Mouse (Mus musculus) ovary, postnatal 10 days (tissue): ENCODE results near the gene Zfp874a.
"Not testable (repeated sequence)": the region's sequence is repeated elsewhere in the genome, so short reads cannot be mapped to it uniquely, and the experiment has no call there.

Experiments used
- DNase-seq: peaks from one replicate; pipeline ENCODE4 v3.0.0; 2022; ENCODE audit warnings: low spot score

Gene Zfp874a

GRCm38 (mm10) chr13:67451172-67452020 lies at the start of gene Zfp874a:
Zfp874a (minus strand) TSS chr13:67451624.
- peak; percentile 46 for DNase-seq

GRCm38 (mm10) chr13:67500908-67501307 lies 49.5 kb upstream of the Zfp874a start:
- DNase-seq: no peak

- DNase-seq: peak; percentile 31
These were observed 48.8 kb upstream of the Zfp874a start, which contains the start of gene Zfp58 for GRCm38 (mm10) chr13:67500084-67500719. Zfp58 (minus strand) TSS chr13:67500555.

- DNase-seq: no peak
These were observed 44.2 kb upstream of the Zfp874a start for GRCm38 (mm10) chr13:67495631-67496030.

GRCm38 (mm10) chr13:67484424-67484811 lies 33.0 kb upstream of the Zfp874a start:
- peak; percentile 1 for DNase-seq

GRCm38 (mm10) chr13:67483625-67484423 lies 32.4 kb upstream of the Zfp874a start, which contains the start of gene Zfp874b:
Zfp874b (minus strand) TSS chr13:67484258.
- DNase-seq: peak; percentile 67

- no peak for DNase-seq
These were observed 30.1 kb upstream of the Zfp874a start for GRCm38 (mm10) chr13:67481528-67481927.

GRCm38 (mm10) chr13:67469274-67469673 lies 17.9 kb upstream of the Zfp874a start:
- DNase-seq: no peak

GRCm38 (mm10) chr13:67463506-67464185 lies 12.2 kb upstream of the Zfp874a start:
- not testable (repeated sequence) for DNase-seq

GRCm38 (mm10) chr13:67452021-67452309 lies 541 bp upstream of the Zfp874a start:
- no peak for DNase-seq

- DNase-seq: not testable (repeated sequence)
These were observed 14.3 kb downstream of the Zfp874a start for GRCm38 (mm10) chr13:67437095-67437494.

- DNase-seq: no peak
These were observed 23.3 kb downstream of the Zfp874a start for GRCm38 (mm10) chr13:67428116-67428515.

GRCm38 (mm10) chr13:67425699-67426098 lies 25.7 kb downstream of the Zfp874a start:
- DNase-seq: not testable (repeated sequence)

GRCm38 (mm10) chr13:67422532-67422931 lies 28.9 kb downstream of the Zfp874a start:
- DNase-seq: not testable (repeated sequence)

GRCm38 (mm10) chr13:67421207-67421857 lies 30.1 kb downstream of the Zfp874a start, which contains the start of gene Zfp459:
Zfp459 (minus strand) TSS chr13:67421418.
- DNase-seq: peak; percentile 16

GRCm38 (mm10) chr13:67420558-67421206 lies 30.7 kb downstream of the Zfp874a start:
- DNase-seq: no peak

- no peak for DNase-seq
These were observed 34.6 kb downstream of the Zfp874a start for GRCm38 (mm10) chr13:67416811-67417210.

GRCm38 (mm10) chr13:67415759-67416158 lies 35.7 kb downstream of the Zfp874a start:
- DNase-seq: no peak

- DNase-seq: not testable (repeated sequence)
These were observed 37.8 kb downstream of the Zfp874a start for GRCm38 (mm10) chr13:67413634-67414033.

GRCm38 (mm10) chr13:67399183-67399903 lies 52.1 kb downstream of the Zfp874a start, which contains the start of gene Zfp429:
Zfp429 (minus strand) TSS chr13:67399819.
- DNase-seq: peak; percentile 51
